Mouse (Mus musculus): ENCODE results near the gene Adgrl3.

DNA sequence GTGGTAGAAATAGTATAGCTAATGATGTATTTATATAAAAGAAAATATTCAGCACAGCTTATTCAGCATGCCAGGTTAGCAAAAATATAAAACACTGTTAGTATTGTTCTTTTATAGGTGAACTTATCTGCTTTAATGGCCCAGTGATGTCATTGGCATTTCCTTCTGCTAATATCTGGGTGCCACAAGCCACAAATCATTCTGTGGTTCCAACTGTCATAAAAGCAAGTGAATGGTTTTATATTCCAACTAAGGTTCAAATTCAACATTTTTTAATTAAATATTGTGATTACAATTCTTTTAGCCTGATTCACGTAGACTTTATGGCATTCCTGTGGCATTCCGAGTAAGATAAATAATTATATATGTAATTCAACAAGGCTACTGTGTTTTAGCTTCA, 205.5 kb downstream of the Adgrl3 start:
- TF ChIP-seq CTCF (IDR thresholded peaks at IDR 0.05; ENCODE audit: low read depth) (no peak), EP300 (IDR thresholded peaks at IDR 0.05; ENCODE audit: low read depth) (no peak)
